Mouse (Mus musculus): ENCODE results near the gene Cdk2ap1. TPM values are rescaled to one million over a fixed set of nuclear protein-coding genes. Genes with fewer than 3 reads are reported as not detected.
A peak's percentile ranks its signal among the peaks of the same experiment; 100 is the strongest.

Gene Cdk2ap1
- polyA plus RNA-seq, 2 experiments, result 16.3 to 86.5 TPM

DNA sequence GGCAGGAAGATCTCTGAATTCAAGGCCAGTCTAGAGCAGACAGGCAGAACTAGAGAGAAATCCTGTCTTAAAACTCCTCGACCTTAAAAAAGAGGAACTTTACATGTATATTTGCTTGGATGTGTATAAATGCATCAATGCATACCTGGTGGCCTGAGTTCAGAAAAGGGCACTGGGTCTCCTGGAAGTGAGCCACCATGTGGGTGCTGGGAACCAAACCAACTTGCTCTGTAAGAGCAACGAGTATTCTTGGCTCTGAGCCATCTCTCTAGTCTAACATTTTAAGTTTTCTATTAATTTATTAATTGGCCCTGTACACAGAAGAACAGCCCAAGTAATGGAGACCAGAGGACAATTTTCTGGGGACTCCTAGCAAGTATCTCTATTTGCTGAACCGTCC lies 3.8 kb upstream of the Cdk2ap1 start:
- TF ChIP-seq EP300 (IDR thresholded peaks at IDR 0.05; ENCODE audit: low read depth) (no peak), CTCF (IDR thresholded peaks at IDR 0.05; ENCODE audit: low read depth) (no peak)

DNA sequence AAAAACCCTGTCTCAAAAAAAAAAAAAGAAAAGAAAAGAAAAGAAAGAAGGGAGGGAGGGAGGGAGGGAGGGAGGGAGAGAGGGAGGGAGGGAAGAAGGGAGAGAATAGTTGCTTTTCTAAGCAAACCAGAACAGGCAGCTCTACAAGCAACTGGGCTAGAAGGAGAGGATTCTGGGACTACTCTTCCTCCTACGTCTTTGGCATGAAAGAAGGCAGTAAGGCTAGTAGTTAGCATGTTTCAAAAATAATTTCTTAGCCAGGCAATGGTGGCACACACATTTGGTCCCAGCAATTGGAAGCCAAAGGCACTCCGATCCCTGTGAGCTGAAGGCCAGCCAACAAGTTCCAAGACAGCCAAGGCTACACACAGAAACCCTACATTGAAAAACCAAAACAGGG lies 2.9 kb upstream of the Cdk2ap1 start:
- H3K27ac ChIP-seq, result no peak overlapping the region
- no peak overlapping the region for H3K4me3 ChIP-seq (ENCODE audit: insufficient read depth in 1 of 2, low read depth in 2 of 2, low read length in 2 of 2)
- no peak for DNase-seq (ENCODE audit: low read depth in 3 of 3, low spot score in 3 of 3)
- no peak for ATAC-seq (ENCODE audit: insufficient read depth)
- H3K36me3 ChIP-seq (replicated peaks; ENCODE audit: control insufficient read depth, insufficient read depth, low read depth), result peaks cover 5% of the 10 kb centered on the region; the same call in 1 of the 2 replicates
- 70% methylated on average over 2 of the region's 2 CpGs for WGBS (ENCODE audit: insufficient replicate concordance)
- no peaks in the 10 kb centered on the region for H3K9me3 ChIP-seq (ENCODE audit: control insufficient read depth, low read length)
- no peak overlapping the region for H3K9ac ChIP-seq (replicated peaks)
- no peaks in the 10 kb centered on the region for H3K27me3 ChIP-seq (ENCODE audit: control insufficient read depth, insufficient read depth, low read length)
- no peaks in the 10 kb centered on the region for H3K4me1 ChIP-seq (replicated peaks; ENCODE audit: control insufficient read depth in 2 of 2, insufficient read depth in 2 of 2, low read length in 1 of 2)
- H3K4me2 ChIP-seq (ENCODE audit: low read depth), result no peak overlapping the region
- TF ChIP-seq CTCF (IDR thresholded peaks at IDR 0.05; ENCODE audit: low read depth), result no peak
- no peak for TF ChIP-seq EP300 (IDR thresholded peaks at IDR 0.05; ENCODE audit: low read depth)

More for the DNA sequence above, 3.8 kb upstream of the Cdk2ap1 start:
- no peak for DNase-seq (ENCODE audit: low read depth in 3 of 3, low spot score in 3 of 3)
- ATAC-seq (ENCODE audit: insufficient read depth), result no peak
- no peak overlapping the region for H3K4me2 ChIP-seq (ENCODE audit: low read depth)
- H3K36me3 ChIP-seq (replicated peaks; ENCODE audit: control insufficient read depth, insufficient read depth, low read depth), result peaks cover 8% of the 10 kb centered on the region; the same call in 1 of the 2 replicates
- no peak overlapping the region for H3K9ac ChIP-seq (replicated peaks)
- H3K27ac ChIP-seq, result no peak overlapping the region
- H3K27me3 ChIP-seq (ENCODE audit: control insufficient read depth, insufficient read depth, low read length), result no peaks in the 10 kb centered on the region
- no peaks in the 10 kb centered on the region for H3K9me3 ChIP-seq (ENCODE audit: control insufficient read depth, low read length)
- 52% methylated on average over 3 of the region's 3 CpGs for WGBS (ENCODE audit: insufficient replicate concordance)
- H3K4me3 ChIP-seq (ENCODE audit: insufficient read depth in 1 of 2, low read depth in 2 of 2, low read length in 2 of 2), result no peak overlapping the region
- H3K4me1 ChIP-seq (replicated peaks; ENCODE audit: control insufficient read depth in 2 of 2, insufficient read depth in 2 of 2, low read length in 1 of 2), result no peaks in the 10 kb centered on the region

DNA sequence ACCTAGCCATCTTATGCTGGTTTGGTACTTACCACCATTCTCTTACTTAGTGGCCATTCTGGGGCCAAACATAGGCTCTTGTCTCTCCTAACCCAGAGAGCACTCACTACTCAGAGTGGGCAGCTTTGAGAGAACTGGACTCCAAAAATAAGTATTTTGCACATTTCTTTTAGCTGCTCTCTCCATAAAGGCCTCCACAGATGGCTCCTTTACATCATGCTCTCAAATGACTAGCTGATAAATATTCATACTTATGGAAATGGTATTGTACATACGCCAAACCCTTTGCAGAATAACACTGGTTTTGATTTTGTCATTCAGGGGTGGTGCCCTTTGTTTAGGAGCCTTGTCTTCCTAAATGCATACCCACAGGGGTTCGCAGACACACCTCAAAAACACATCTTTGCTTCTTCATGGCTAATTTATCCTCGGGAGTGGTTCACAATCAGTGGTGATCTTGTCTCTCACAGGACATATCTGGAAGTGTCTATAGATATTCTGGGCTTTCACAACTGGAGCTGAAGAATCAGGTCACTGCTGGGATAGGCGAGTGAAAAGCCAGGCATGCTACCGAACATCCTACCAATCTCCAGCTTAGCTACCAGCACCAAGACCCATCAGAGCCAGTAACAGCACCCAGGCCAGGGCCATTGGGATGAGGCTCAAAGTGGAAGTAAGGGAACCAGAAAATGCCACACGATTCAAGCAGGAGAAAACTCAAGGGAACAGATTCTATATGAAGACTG lies 1.5 kb upstream of the Cdk2ap1 start:
- no peaks in the 10 kb centered on the region for H3K9me3 ChIP-seq (ENCODE audit: control insufficient read depth, low read length)
- no peak for DNase-seq (ENCODE audit: low read depth in 3 of 3, low spot score in 3 of 3)
- no peaks in the 10 kb centered on the region; the same call in 1 of the 2 replicates for H3K36me3 ChIP-seq (replicated peaks; ENCODE audit: control insufficient read depth, insufficient read depth, low read depth)
- H3K4me1 ChIP-seq (replicated peaks; ENCODE audit: control insufficient read depth in 2 of 2, insufficient read depth in 2 of 2, low read length in 1 of 2), result no peaks in the 10 kb centered on the region
- H3K4me2 ChIP-seq (ENCODE audit: low read depth), result no peak overlapping the region
- TF ChIP-seq CTCF (IDR thresholded peaks at IDR 0.05; ENCODE audit: low read depth), result no peak
- no peak for TF ChIP-seq EP300 (IDR thresholded peaks at IDR 0.05; ENCODE audit: low read depth)
- ATAC-seq (ENCODE audit: insufficient read depth), result no peak
- no peak overlapping the region for H3K27ac ChIP-seq
- H3K9ac ChIP-seq (replicated peaks), result no peak overlapping the region
- WGBS (ENCODE audit: insufficient replicate concordance), result 78% methylated on average over 6 of the region's 6 CpGs
- no peak overlapping the region for H3K4me3 ChIP-seq (ENCODE audit: insufficient read depth in 1 of 2, low read depth in 2 of 2, low read length in 2 of 2)
- no peaks in the 10 kb centered on the region for H3K27me3 ChIP-seq (ENCODE audit: control insufficient read depth, insufficient read depth, low read length)

DNA sequence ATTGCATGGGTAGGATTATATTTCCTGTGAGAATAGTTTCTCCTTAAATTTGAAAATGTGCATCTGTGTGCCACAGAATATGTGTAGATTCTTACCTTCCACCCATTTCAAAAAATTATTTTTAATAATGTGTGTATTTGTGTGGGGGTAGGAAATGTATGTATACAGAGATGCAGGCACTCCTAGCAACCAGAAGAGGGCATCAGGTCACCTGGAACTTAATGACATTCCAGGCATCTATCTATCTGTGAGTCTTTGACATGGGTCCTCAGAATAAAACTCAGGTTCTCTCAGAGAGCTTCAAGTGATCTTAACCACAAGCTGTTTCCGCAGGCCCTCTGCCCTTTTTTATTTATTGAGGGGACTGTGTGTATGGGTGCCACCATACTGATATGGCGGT lies 3.2 kb downstream of the Cdk2ap1 start:
- Histone ChIP-seq H3K36me3 (replicated peaks; ENCODE audit: control insufficient read depth, insufficient read depth, low read depth) (no peaks in the 10 kb centered on the region), H3K4me1 (replicated peaks; ENCODE audit: control insufficient read depth in 2 of 2, insufficient read depth in 2 of 2, low read length in 1 of 2) (no peaks in the 10 kb centered on the region), H3K27ac (no peak overlapping the region), H3K27me3 (ENCODE audit: control insufficient read depth, insufficient read depth, low read length) (no peaks in the 10 kb centered on the region), H3K9ac (replicated peaks) (no peak overlapping the region), H3K4me2 (ENCODE audit: low read depth) (no peak overlapping the region), H3K4me3 (ENCODE audit: insufficient read depth in 1 of 2, low read depth in 2 of 2, low read length in 2 of 2) (no peak overlapping the region), H3K9me3 (ENCODE audit: control insufficient read depth, low read length) (no peaks in the 10 kb centered on the region)
- WGBS (ENCODE audit: insufficient replicate concordance), result 62% methylated on average over 2 of the region's 2 CpGs
- TF ChIP-seq CTCF (IDR thresholded peaks at IDR 0.05; ENCODE audit: low read depth) (peak; percentile 56), EP300 (IDR thresholded peaks at IDR 0.05; ENCODE audit: low read depth) (no peak)
- no peak for ATAC-seq (ENCODE audit: insufficient read depth)
- DNase-seq (ENCODE audit: low read depth in 3 of 3, low spot score in 3 of 3), result no peak

DNA sequence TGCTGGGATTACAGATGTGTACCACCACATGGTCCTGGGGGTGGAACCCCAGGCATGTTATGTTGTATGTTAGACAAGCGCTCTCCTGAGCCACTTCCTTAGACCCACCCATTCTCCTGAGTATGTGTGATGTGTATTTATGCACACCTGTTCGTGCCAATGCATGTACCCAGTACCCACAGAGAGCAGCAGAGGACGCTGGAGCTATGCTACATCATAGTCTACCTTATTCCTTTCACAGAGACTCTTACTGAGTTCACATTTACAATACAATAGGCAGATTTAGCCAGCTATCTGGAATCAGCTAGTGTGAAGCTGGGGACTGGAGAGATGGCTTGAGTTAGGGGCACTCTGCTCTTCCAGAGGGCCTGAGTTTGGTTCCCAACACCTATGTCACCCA lies 6.2 kb downstream of the Cdk2ap1 start:
- Histone ChIP-seq H3K27ac (no peak overlapping the region), H3K27me3 (ENCODE audit: control insufficient read depth, insufficient read depth, low read length) (no peaks in the 10 kb centered on the region), H3K36me3 (replicated peaks; ENCODE audit: control insufficient read depth, insufficient read depth, low read depth) (no peaks in the 10 kb centered on the region), H3K9ac (replicated peaks) (no peak overlapping the region), H3K4me3 (ENCODE audit: insufficient read depth in 1 of 2, low read depth in 2 of 2, low read length in 2 of 2) (no peak overlapping the region), H3K4me2 (ENCODE audit: low read depth) (no peak overlapping the region), H3K9me3 (ENCODE audit: control insufficient read depth, low read length) (no peaks in the 10 kb centered on the region), H3K4me1 (replicated peaks; ENCODE audit: control insufficient read depth in 2 of 2, insufficient read depth in 2 of 2, low read length in 1 of 2) (peaks cover 6 to 8% of the 10 kb centered on the region in 2 experiments)
- no peak for TF ChIP-seq CTCF (IDR thresholded peaks at IDR 0.05; ENCODE audit: low read depth)
- no peak for TF ChIP-seq EP300 (IDR thresholded peaks at IDR 0.05; ENCODE audit: low read depth)
- 47% methylated on average over 3 of the region's 3 CpGs for WGBS (ENCODE audit: insufficient replicate concordance)
- no peak for DNase-seq (ENCODE audit: low read depth in 3 of 3, low spot score in 3 of 3)
- no peak for ATAC-seq (ENCODE audit: insufficient read depth)

Data from liver, embryonic 14.5 days (tissue).